Mouse (Mus musculus) skeletal muscle tissue, adult 2 months (tissue): ENCODE results near the gene Nectin4.

Source experiments
- DNase-seq: peaks from one replicate; pipeline ENCODE4 v3.0.0-alpha.2; 2012; ENCODE audit warnings: low read depth, low spot score

The Nectin4 gene

DNA sequence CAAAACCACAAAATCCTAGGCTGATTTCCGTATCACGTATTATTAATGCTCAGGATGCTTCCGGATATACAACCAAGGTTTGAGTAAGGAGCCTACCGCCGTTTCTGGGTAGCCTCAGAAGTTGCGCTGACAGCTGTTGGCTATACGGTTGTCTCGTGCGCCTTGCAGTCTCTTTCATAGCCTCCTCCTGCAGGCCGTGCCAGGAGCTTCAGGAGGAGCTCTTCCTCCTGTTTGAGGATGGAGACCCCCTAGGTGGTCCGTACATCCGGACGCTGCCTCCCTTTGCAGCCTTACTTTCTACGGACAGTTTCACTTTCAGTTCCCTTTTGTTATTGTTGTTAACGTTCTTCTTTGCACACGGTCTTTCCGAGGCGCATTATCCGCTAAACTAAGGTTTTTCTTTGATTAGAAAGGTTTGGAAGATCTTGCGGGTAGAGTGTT lies 42.1 kb downstream of the Nectin4 start:
- DNase-seq = no peak

- DNase-seq = no peak
Measured at GRCm38 (mm10) chr1:171412446-171412845, 42.5 kb downstream of the Nectin4 start.

DNA sequence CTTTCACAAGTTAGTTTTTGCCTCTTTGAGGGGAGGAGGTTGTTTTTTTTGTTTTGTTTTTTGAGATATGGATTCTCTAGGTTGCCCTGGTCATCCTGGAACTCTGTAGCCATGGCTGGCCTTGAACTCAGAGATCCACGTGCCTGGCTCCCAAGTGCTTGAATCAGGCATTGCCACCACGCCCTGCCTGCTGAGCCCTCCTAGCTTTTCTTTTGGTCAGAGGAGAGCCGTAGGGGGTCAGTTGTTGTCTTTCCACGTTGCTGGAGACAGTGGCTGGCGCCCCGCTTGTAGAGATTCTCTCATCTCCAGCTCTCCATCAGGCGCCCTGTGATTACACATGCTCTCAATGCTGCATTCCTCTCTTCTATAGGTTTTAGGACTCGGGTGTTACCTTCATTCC lies 43.7 kb downstream of the Nectin4 start:
- no peak for DNase-seq

DNA sequence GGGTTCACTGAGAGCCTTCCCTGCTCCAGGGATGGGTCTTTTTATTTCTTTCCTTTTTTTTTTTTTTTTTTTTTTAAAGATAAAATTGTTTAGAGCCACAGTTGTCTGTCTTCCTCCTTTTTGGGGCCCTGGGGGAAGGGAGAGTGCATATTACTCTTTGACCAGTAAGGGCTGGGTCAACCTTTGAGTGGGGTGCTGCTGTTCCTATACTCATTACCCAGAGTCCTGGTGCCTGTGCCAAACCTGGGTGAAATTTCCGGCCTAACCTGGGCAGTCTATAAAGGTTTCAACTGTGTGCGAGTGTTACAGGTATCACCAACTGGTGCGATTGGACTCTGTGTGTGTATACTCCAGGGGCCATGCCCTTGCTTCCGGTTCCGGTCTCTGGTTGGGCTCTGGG lies 48.8 kb downstream of the Nectin4 start, which contains the start of gene Tstd1:
Tstd1 (plus strand) TSS at position 213 of the 400 bp plus-strand sequence.
- no peak for DNase-seq

DNA sequence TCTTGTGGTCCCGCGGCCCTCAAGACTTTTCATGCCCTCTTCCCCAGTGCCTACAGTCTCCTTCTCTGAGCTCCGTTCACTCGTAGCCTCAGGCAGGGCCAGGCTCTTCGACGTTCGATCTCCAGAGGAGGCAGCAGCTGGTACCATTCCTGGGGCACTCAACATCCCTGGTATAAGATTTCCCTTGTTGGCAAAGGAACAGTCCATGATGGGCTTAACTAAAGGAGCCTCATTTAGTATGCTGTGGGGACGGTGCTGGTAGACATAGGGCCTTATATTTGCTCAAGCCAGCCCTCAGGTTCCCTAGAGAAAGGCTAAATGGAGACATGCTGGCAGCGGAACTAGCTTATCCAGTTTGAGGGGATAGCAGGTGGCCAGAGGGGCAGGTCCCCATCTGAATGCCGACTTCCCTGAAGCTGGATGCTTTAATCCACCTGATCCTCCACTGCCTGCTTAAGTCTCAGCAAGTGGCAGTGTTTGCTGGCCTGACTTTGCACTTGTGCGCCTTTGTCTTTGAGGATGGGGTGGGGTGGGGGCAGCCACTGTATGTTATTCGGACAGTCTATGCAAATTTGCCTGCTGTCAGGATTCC lies 49.5 kb downstream of the Nectin4 start:
- DNase-seq = no peak

DNA sequence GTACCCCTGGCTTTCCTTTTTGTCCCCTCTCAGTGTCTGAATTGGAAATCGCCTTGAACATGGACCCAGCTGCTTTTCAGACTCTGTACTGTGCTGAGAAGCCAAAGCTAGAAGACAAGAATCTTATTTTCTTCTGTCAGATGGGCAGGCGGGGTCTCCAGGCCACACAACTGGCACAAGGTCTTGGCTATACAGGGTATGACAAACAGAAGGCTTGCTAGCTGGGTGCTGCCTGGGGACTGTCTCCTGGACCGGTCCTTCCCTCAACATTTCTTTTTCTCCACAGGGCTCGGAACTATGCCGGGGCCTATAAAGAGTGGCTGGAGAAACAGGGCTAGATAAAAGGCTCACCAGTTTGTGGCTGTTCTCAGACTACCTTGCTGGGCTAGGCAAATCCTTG lies 50.0 kb downstream of the Nectin4 start:
- no peak for DNase-seq

DNA sequence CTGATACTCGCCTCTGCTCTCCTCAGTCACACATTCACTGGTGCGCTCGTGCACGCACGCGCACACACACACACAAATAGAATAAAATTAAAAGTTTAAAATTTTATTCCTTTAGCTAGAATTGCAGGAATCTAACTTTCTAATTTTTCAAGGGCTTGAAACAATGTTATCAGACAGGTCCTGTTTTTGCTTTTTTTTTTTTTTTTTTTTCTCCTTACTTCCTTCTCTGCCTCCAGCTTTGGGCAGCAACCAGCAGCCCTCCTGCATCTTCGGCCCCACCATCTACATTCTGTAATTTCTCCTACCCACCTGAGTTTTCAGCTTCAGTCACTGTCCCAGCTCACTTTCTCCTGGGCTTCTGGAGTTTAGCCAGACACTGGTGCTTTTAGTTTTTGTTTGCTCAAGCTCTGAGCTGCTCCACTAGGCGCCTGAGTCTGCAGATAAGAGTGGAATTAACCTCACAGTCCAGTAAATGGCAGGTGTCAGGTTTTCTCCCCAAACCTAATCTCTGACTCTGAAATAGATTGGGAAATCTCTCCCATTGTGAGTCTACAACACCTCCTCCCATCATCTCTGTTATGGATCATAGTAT lies 52.7 kb downstream of the Nectin4 start:
- no peak for DNase-seq

DNA sequence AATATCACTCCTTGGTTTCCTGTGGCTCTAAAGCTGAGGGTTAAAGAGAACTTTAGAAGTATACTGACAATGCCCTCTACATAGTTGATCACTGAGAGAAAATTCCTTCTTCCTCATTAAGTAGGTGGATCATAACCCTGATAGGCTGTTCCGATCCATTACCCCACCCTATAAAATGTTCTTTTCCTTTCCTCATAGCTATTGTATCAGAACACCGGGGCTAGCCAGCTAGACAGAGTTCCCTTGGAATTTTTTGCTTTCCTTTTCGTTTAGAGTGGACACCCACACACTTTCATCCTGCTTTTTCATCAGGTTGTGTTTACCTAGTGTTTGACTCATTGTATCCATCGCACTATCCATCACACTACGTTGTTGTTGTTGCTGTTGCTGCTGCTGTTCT lies 54.7 kb downstream of the Nectin4 start:
- no peak for DNase-seq

DNA sequence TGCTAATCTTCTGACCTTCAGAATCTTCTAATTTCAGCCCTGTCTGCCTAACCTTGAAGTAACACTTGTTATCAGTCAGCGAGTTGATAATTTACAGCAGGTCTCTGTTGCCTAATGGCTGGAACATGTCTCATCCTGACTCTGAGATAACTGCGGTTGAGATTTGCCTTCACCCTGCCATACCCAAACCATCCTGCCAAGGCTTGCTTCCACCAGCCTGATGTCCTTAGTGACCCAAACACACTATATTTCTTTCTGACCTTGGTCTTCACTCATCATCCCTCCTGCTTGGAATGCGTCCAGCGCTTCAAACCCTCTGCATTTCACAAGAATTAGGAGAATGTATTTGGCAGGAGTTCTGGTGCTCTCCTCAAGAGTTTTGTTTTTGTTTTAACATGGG lies 55.2 kb downstream of the Nectin4 start:
- DNase-seq = no peak

- DNase-seq = no peak
Measured at GRCm38 (mm10) chr1:171432158-171432557, 62.3 kb downstream of the Nectin4 start.

DNA sequence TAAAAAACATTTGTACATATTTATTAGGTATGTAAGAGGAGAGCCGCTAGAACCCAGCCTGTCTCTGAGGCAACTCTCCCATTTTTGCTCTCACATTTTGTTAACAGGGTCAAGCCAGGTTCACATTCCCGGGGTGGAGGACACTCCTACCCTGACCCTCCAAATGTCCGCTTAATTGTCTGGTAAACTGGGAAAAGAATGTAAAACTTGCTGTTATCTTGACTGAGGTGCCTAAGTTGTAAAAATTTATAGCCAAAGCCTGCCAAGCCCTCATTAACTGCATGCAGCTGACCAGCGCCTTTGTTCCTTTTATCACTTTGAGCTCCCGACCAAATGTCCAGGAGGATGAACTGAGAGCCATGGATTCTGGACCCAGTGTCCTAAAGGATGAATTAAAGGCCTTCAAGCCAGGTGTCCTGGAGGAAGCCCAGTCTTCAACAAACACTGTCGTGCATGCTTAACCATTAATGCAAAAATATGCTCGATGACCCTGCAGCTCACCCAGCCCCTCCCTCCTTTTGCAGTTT lies 65.5 kb downstream of the Nectin4 start:
- no peak for DNase-seq

DNA sequence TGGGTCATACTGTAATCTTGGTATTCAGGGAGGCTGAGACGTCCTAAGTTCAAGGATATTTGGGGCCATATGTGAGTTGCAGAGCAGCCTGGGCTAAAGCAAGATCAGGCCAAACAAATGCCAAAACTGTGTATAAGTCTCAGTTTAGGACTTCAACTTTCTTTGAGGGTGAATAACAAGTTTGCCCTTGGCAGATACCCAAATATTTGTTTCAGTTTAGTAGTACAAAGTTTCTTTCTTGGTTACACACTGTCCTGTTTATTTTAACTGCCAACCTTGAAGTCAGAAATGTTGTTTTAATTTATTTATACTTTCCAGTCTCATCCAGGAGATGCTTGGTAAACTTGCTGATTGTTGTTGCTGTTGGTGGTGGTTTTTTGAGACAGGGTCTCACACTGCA lies 66.1 kb downstream of the Nectin4 start:
- DNase-seq = no peak

DNA sequence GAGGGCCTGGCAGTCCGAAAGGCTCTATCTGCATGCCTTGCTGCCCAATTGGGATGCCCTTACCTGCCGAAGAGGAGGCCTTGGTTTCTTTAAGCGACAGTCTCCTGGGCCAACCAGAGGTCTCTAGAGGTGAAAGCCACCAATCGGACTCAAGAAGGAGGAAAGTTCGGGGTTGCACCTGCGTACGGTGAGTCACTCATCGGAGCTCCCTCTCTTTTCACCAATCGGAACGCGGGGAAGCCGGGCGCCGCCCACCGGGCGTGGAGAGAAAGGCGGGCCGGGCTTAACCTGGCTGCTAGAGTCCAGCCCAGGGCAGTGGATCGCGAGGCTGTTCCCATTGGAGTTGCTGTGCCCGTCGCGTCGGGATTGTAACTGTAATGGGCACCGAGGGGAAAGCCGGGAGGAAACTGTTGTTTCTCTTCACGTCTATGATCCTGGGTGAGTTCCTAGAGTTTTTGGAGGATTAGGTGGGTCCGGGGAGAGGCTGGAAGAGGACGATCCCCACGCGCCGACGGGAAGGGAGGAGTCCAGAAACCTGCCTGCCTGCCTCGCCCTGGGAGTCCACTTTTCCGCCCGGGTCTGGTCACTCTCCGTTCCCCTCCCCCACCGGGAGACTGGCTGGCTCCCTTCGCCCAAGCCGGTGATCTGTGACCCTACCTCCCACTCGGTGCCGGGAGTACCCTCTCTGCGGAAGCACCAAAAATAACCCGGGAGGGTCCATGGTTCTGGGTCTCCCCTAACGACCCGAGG lies 67.5 kb downstream of the Nectin4 start, which contains the start of gene F11r:
F11r (plus strand) TSS at position 272 of the 750 bp plus-strand sequence.
- no peak for DNase-seq
